Mouse (Mus musculus): ENCODE results near the gene Mpdz. TPM values are rescaled to one million over a fixed set of nuclear protein-coding genes. Genes with fewer than 3 reads are reported as not detected.

Gene Mpdz
- total RNA-seq, 2 experiments from 2014 or later: 52.7 to 85.0 TPM

GRCm38 (mm10) chr4:81302056-81302455, 140.6 kb downstream of the Mpdz start:
- intact Hi-C loops (cut with DNase I): no loop called here
- no peak for TF ChIP-seq CTCF (IDR thresholded peaks at IDR 0.05)

GRCm38 (mm10) chr4:81298384-81298783, 144.2 kb downstream of the Mpdz start:
- H3K4me3 ChIP-seq: no peak overlapping the region
- H3K27ac ChIP-seq: no peak overlapping the region
- DNase-seq: no peak
- TF ChIP-seq CTCF (IDR thresholded peaks at IDR 0.05): no peak
- intact Hi-C loops (cut with DNase I): no loop called here

More at GRCm38 (mm10) chr4:81302056-81302455, 140.6 kb downstream of the Mpdz start:
- H3K27ac ChIP-seq: no peak overlapping the region
- DNase-seq: no peak
- H3K4me3 ChIP-seq: no peak overlapping the region

GRCm38 (mm10) chr4:81293309-81293708, 149.3 kb downstream of the Mpdz start:
- DNase-seq: no peak
- TF ChIP-seq CTCF (IDR thresholded peaks at IDR 0.05): no peak
- no peak overlapping the region for H3K27ac ChIP-seq
- intact Hi-C loops (cut with DNase I): no loop called here
- H3K4me3 ChIP-seq: no peak overlapping the region

- no peak for DNase-seq
- intact Hi-C loops (cut with DNase I): no loop called here
- no peak overlapping the region for H3K4me3 ChIP-seq
- TF ChIP-seq CTCF (IDR thresholded peaks at IDR 0.05): no peak
- no peak overlapping the region for H3K27ac ChIP-seq
Observed at GRCm38 (mm10) chr4:81285564-81285963, 157.1 kb downstream of the Mpdz start.

- peak; percentile 22 for DNase-seq
- no peak overlapping the region for H3K27ac ChIP-seq
- no peak overlapping the region for H3K4me3 ChIP-seq
- intact Hi-C loops (cut with DNase I): no loop called here
- TF ChIP-seq CTCF (IDR thresholded peaks at IDR 0.05): no peak
Observed at GRCm38 (mm10) chr4:81283611-81284010, 159.0 kb downstream of the Mpdz start.

GRCm38 (mm10) chr4:81283081-81283480, 159.5 kb downstream of the Mpdz start:
- intact Hi-C loops (cut with DNase I): no loop called here
- no peak for DNase-seq
- TF ChIP-seq CTCF (IDR thresholded peaks at IDR 0.05): no peak

GRCm38 (mm10) chr4:81280098-81280497, 162.5 kb downstream of the Mpdz start:
- DNase-seq: no peak
- Histone ChIP-seq H3K4me3 (no peak overlapping the region), H3K27ac (no peak overlapping the region)
- no peak for TF ChIP-seq CTCF (IDR thresholded peaks at IDR 0.05)
- intact Hi-C loops (cut with DNase I): no loop called here

More at GRCm38 (mm10) chr4:81283081-81283480, 159.5 kb downstream of the Mpdz start:
- no peak overlapping the region for H3K4me3 ChIP-seq
- H3K27ac ChIP-seq: no peak overlapping the region

GRCm38 (mm10) chr4:81279451-81279850, 163.2 kb downstream of the Mpdz start:
- intact Hi-C loops (cut with DNase I): no loop called here
- no peak overlapping the region for H3K27ac ChIP-seq
- DNase-seq: no peak
- TF ChIP-seq CTCF (IDR thresholded peaks at IDR 0.05): no peak
- no peak overlapping the region for H3K4me3 ChIP-seq

- no peak overlapping the region for H3K27ac ChIP-seq
- no peak overlapping the region for H3K4me3 ChIP-seq
- DNase-seq: no peak
- intact Hi-C loops (cut with DNase I): no loop called here
- no peak for TF ChIP-seq CTCF (IDR thresholded peaks at IDR 0.05)
Observed at GRCm38 (mm10) chr4:81275957-81276715, 166.5 kb downstream of the Mpdz start.

GRCm38 (mm10) chr4:81273067-81273466, 169.5 kb downstream of the Mpdz start:
- intact Hi-C loops (cut with DNase I): no loop called here
- Histone ChIP-seq H3K27ac (no peak overlapping the region), H3K4me3 (no peak overlapping the region)
- no peak for TF ChIP-seq CTCF (IDR thresholded peaks at IDR 0.05)
- no peak for DNase-seq

GRCm38 (mm10) chr4:81252859-81253780, 189.5 kb downstream of the Mpdz start:
- intact Hi-C loops (cut with DNase I): loop anchor here (1.0 to 5.0 kb wide), 2 partner anchors 75 to 381 kb away; no protein-coding TSS in a partner anchor
- no peak for TF ChIP-seq CTCF (IDR thresholded peaks at IDR 0.05)
- no peak overlapping the region for H3K27ac ChIP-seq
- H3K4me3 ChIP-seq: no peak overlapping the region
- DNase-seq: no peak

- peak overlapping the region; percentile 26; the same call in 1 of the 2 replicates for H3K4me3 ChIP-seq
- no peak overlapping the region for H3K27ac ChIP-seq
- no peak for DNase-seq
- no peak for TF ChIP-seq CTCF (IDR thresholded peaks at IDR 0.05)
- intact Hi-C loops (cut with DNase I): loop anchor here (1.0 to 5.0 kb wide), 2 partner anchors 74 to 380 kb away; no protein-coding TSS in a partner anchor
Observed at GRCm38 (mm10) chr4:81252334-81252733, 190.3 kb downstream of the Mpdz start.

- intact Hi-C loops (cut with DNase I): loop anchor here (1.0 to 5.0 kb wide), 2 partner anchors 74 to 380 kb away; no protein-coding TSS in a partner anchor
- TF ChIP-seq CTCF (IDR thresholded peaks at IDR 0.05): peak; percentile 92
- Histone ChIP-seq H3K4me3 (peak overlapping the region; percentile 26; the same call in 1 of the 2 replicates), H3K27ac (no peak overlapping the region)
- peak; percentile 38 for DNase-seq
Observed at GRCm38 (mm10) chr4:81251934-81252333, 190.7 kb downstream of the Mpdz start.
